10 mouse cellular contexts compared by ENCODE assay signal in the genomic region with DNA sequence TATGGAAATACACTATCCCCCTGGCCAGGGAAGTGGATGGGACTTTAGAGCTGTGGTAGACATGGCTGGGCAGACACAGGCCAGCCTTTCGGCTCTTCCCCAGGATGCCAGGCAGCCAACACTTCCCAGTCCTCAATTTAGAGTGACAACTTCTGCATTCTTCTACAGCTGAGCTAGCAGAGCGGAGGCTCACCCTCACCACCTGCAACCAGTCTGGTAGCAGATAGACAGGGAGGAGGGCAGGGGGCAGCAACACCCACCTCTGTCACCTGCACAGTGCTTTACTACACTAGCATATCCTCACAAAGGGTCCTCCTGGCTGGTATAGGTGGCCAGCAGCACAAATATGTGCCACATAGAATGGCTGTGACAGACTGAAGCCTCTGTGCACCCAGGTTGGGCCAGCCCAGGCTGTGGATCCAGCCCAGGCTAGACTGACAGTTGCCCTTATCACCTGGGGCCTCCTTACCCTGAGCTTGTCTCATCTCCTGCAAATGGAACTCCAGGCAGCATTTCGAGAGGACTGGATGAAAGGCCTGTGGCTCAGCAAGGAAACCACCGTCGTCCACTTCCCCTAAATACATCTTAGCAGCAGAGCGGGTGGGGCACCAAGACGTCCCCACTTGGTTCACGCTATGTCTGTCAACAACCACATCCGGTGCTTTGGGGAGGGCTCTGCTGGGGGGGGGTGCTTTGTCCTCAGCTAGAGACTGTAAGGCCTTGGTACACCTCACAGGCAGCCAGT. TPM values are rescaled to one million over a fixed set of nuclear protein-coding genes. Genes with fewer than 3 reads are reported as not detected.
DNase-seq lines count a peak whose midpoint lies in the region; ATAC-seq and TF ChIP-seq lines count a peak whose summit lies in the region.
"Had no signal": no experiment of that assay in that cellular context is flagged by ENCODE, and none has a peak within 500 bp of the region (broad histone marks: within the 10 kb centered on the region; RNA-seq: fewer than 3 reads in every experiment).

No protein-coding gene starts in this region.

- H3K4me2 ChIP-seq in liver, postnatal 0 days (ENCODE audit: low read depth, low read length), result peak overlapping the region; percentile 49

- H3K9ac ChIP-seq in liver, postnatal 0 days (replicated peaks), result no peak overlapping the region; the same call in 1 of the 2 replicates

- intact Hi-C loops in heart, postnatal 25 days (cut with DNase I), result no loop called here

- H3K27ac ChIP-seq in liver, postnatal 0 days (ENCODE audit: low read depth), result peak overlapping the region; percentile 95
- H3K27ac ChIP-seq in spleen, adult 2 months (ENCODE audit: insufficient read depth, low read length), result peak overlapping the region; percentile 97
- H3K27ac ChIP-seq: kidney, postnatal 0 days had no signal

- H3K4me3 ChIP-seq in liver, postnatal 0 days (ENCODE audit: low read depth, low read length), result no peak overlapping the region
- H3K4me3 ChIP-seq in spleen, adult 2 months (ENCODE audit: extremely low read depth, insufficient read depth, insufficient read length), result peak overlapping the region; percentile 46; the same call in 1 of the 2 replicates
- H3K4me3 ChIP-seq: myocyte had no signal

- WGBS in liver, postnatal 0 days (ENCODE audit: insufficient replicate concordance), result 27% methylated on average over 9 of the region's 9 CpGs
- 5% methylated on average over 9 of the region's 9 CpGs for WGBS in spleen, adult 2 months

- peak; percentile 97 for DNase-seq in heart, adult 11 months
- no peak for DNase-seq in heart, postnatal 25 days (ENCODE audit: low spot score)
- peak; percentile 100 for DNase-seq in MEL-GATA-1-ER (ENCODE audit: extremely low read depth, low read depth)
- peak; percentile 79 for DNase-seq in liver, postnatal 0 days
- peak; percentile 87 to 92 for DNase-seq in spleen, adult 2 months (ENCODE audit: low read depth in 1 of 2, low spot score in 2 of 2)
- no peak for DNase-seq in cerebellum, adult 9-10 months
- no peak for DNase-seq in adrenal gland, adult 2 months
- DNase-seq in right cerebral cortex, postnatal 25 days, result no peak

- peaks cover 25% of the 10 kb centered on the region for H3K4me1 ChIP-seq in liver, postnatal 0 days (ENCODE audit: insufficient read depth)
- H3K4me1 ChIP-seq in spleen, adult 2 months (ENCODE audit: control insufficient read depth, insufficient read depth, insufficient read length), result peaks cover 47% of the 10 kb centered on the region

- ATAC-seq in liver, postnatal 0 days, result peak; percentile 78

- H3K27me3 ChIP-seq in liver, postnatal 0 days (ENCODE audit: insufficient read depth, low read length), result peaks cover 12% of the 10 kb centered on the region
- H3K27me3 ChIP-seq in spleen, adult 2 months (ENCODE audit: control insufficient read depth, insufficient read depth, low read length), result no peaks in the 10 kb centered on the region

- peak; percentile 15; the same call in 1 of the 2 replicates for TF ChIP-seq POLR2A in spleen, adult 2 months (IDR thresholded peaks at IDR 0.05; ENCODE audit: low read depth, low read length)

- peak; percentile 22 for TF ChIP-seq CTCF in liver, postnatal 0 days (IDR thresholded peaks at IDR 0.05; ENCODE audit: low read depth)
- TF ChIP-seq CTCF in spleen, adult 2 months (IDR thresholded peaks at IDR 0.05; ENCODE audit: extremely low read depth, insufficient read depth, insufficient read length, insufficient replicate concordance), result no peak

- H3K36me3 ChIP-seq in liver, postnatal 0 days (replicated peaks; ENCODE audit: insufficient read depth, low read length), result no peaks in the 10 kb centered on the region
- H3K36me3 ChIP-seq in spleen, adult 2 months (ENCODE audit: control insufficient read depth, insufficient read depth, low read length), result peaks cover 7% of the 10 kb centered on the region

- peak; percentile 42; the same call in 1 of the 2 replicates for TF ChIP-seq EP300 in liver, postnatal 0 days (IDR thresholded peaks at IDR 0.05; ENCODE audit: low read depth)

- no peaks in the 10 kb centered on the region for H3K9me3 ChIP-seq in liver, postnatal 0 days (ENCODE audit: low read length)

RNA-seq across cellular contexts. Expression of a gene that starts 6.0 kb away (rescaled TPM):
- total RNA-seq in heart, postnatal 25 days (2021), result under 1 TPM; 0.70 to 0.87 TPM
- 2.5 and 2.9 TPM in 2 replicates for polyA plus RNA-seq in liver, postnatal 0 days (2015; fragmentation: Nextera tagmentation; extraction: Ambion mirVana)
- polyA plus RNA-seq in spleen, adult 2 months (2012; rRNA removed), result 49.7 and 58.1 TPM in 2 replicates
- 10 to 100 TPM in 1 of 2 experiments, under 1 TPM in 1; 0.52 to 10.9 TPM for total RNA-seq in adrenal gland, adult 2 months (2021)
- polyA plus RNA-seq in adrenal gland, adult 2 months (2012; rRNA removed), result 5.0 and 143 TPM in 2 replicates

RNA-seq across cellular contexts. Expression of a gene that starts 26.7 kb away (rescaled TPM):
- 100 to 1,000 TPM; 152 to 154 TPM for total RNA-seq in heart, postnatal 25 days (2021)
- 31.8 and 32.3 TPM in 2 replicates for polyA plus RNA-seq in liver, postnatal 0 days (2015; fragmentation: Nextera tagmentation; extraction: Ambion mirVana)
- 79.4 and 106 TPM in 2 replicates for polyA plus RNA-seq in spleen, adult 2 months (2012; rRNA removed)
- 10 to 100 TPM; 69.7 to 78.1 TPM for total RNA-seq in adrenal gland, adult 2 months (2021)
- polyA plus RNA-seq in adrenal gland, adult 2 months (2012; rRNA removed), result 250 and 286 TPM in 2 replicates

RNA-seq across cellular contexts. Expression of a gene that starts 55.2 kb away (rescaled TPM):
- total RNA-seq in heart, postnatal 25 days (2021), result 100 to 1,000 TPM; 101 to 109 TPM
- 106 and 118 TPM in 2 replicates for polyA plus RNA-seq in liver, postnatal 0 days (2015; fragmentation: Nextera tagmentation; extraction: Ambion mirVana)
- 234 and 343 TPM in 2 replicates for polyA plus RNA-seq in spleen, adult 2 months (2012; rRNA removed)
- total RNA-seq in adrenal gland, adult 2 months (2021), result 10 to 100 TPM; 64.9 to 66.3 TPM
- polyA plus RNA-seq in adrenal gland, adult 2 months (2012; rRNA removed), result 184 and 303 TPM in 2 replicates

Comparison
In these comparisons a context has a peak if more than half of its experiments do, and no peak if none do; other contexts are left out.
1. DNase-seq: peak in heart, adult 11 months (single experiment), MEL-GATA-1-ER (single experiment), liver, postnatal 0 days (single experiment) and spleen, adult 2 months (2 of 2); none in heart, postnatal 25 days (single experiment), cerebellum, adult 9-10 months (single experiment), adrenal gland, adult 2 months (single experiment) and right cerebral cortex, postnatal 25 days (single experiment).